Mouse (Mus musculus) liver, embryonic 15.5 days (tissue): Measurements from ENCODE around the gene Wdr59. TPM values are rescaled to one million over a fixed set of nuclear protein-coding genes. Genes with fewer than 3 reads are reported as not detected.

Experiments
- ATAC-seq: fragments of 200-750 bp; cut with Nextera tagmentation; 2 replicates; pipeline ENCODE4 v1.8.0; 2017; ENCODE audit warnings: moderate number of reproducible peaks, mild to moderate bottlenecking, moderate library complexity; ENCODE audit not compliant: insufficient read depth
- H3K27ac ChIP-seq: fragments of 300-500 bp; sonication (generic); replicated peaks from 2 replicates; pipeline ENCODE4 v1.5.1; 2015; ENCODE audit warnings: mild to moderate bottlenecking, inconsistent platforms
- H3K27me3 ChIP-seq: fragments of 300-500 bp; sonication (generic); 2 replicates; pipeline ENCODE4 v1.6.1; 2015; ENCODE audit warnings: mild to moderate bottlenecking, inconsistent platforms
- H3K36me3 ChIP-seq: fragments of 300-500 bp; sonication (generic); replicated peaks from 2 replicates; pipeline ENCODE4 v1.6.1; 2015; ENCODE audit warnings: moderate library complexity, mild to moderate bottlenecking, inconsistent platforms
- H3K4me1 ChIP-seq: fragments of 300-500 bp; sonication (generic); replicated peaks from 2 replicates; pipeline ENCODE4 v1.6.1; 2015; ENCODE audit warnings: inconsistent platforms
- H3K4me2 ChIP-seq: fragments of 300-500 bp; sonication (generic); 2 replicates; pipeline ENCODE4 v1.6.1; 2015; ENCODE audit warnings: moderate library complexity, mild to moderate bottlenecking, inconsistent platforms
- H3K4me3 ChIP-seq: fragments of 300-500 bp; sonication (generic); replicated peaks from 2 replicates; pipeline ENCODE4 v1.5.1; 2015; ENCODE audit warnings: mild to moderate bottlenecking, inconsistent platforms
- H3K9ac ChIP-seq: fragments of 300-500 bp; sonication (generic); 2 replicates; pipeline ENCODE4 v1.6.1; 2015; ENCODE audit warnings: moderate library complexity, mild to moderate bottlenecking, inconsistent platforms
- H3K9me3 ChIP-seq: fragments of 300-500 bp; sonication (generic); replicated peaks from 2 replicates; pipeline ENCODE4 v1.6.1; 2016; ENCODE audit warnings: inconsistent platforms
- WGBS: fragments of 180-500 bp; shearing (Covaris S2); methylation state at CpG from one replicate; pipeline ENCODE4 v1.1.7; 2015; ENCODE audit warnings: mixed read lengths; ENCODE audit not compliant: insufficient replicate concordance; 5-methylcytosine and 5-hydroxymethylcytosine counted together
- polyA plus RNA-seq: library from polyadenylated mRNA; unstranded; fragments of >200 nt; fragmentation: Nextera tagmentation; extraction: Ambion mirVana; gene quantifications from 2 replicates; pipeline ENCODE4 v1.2.1, GENCODE M21; 2015

Wdr59 gene
- polyA plus RNA-seq = 1.6 and 1.7 TPM in 2 replicates

DNA sequence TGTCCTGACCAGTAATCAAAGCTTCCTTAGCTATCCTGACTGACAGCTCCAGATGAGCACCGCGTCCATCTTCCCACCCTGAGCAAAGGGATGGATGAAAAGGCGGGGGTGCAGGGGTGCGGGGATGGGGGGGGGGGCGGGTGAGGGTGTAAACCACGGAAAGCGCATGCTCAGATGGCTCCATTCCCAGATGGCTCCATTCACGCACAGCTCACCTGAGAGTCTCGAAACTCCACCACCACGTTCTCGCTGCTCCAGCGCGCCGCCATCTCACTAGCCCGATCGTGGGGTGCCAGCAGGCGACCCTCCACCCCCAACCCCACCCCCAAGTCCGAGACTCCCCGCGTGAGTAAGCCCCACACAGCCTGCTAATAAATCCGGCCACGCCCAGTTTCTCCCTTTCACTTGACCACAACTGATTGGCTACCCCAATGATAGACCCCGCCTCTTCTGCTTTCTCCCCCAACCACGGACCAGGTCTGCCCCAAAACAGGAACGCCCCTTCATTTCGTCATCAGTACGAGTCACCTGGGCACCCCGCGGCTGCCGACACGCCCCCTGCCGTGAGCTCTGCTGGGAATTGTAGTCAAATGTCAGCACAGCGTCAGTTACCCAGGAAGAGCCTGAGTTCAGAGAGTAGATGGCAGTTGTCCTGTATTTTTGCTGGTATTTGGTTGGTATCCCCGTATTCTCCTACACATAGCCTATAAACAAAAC, at the start of gene Wdr59:
TSS of gene Wdr59 (minus strand) at position 380 of the 717 bp plus-strand sequence.
- Histone ChIP-seq H3K4me3 (peak within 1 kb of the TSS; percentile 82), H3K4me1 (peaks cover 23% of the 10 kb centered on the region), H3K9ac (peak within 1 kb of the TSS; percentile 62), H3K9me3 (no peaks in the 10 kb centered on the region), H3K27ac (peak within 1 kb of the TSS; percentile 69), H3K27me3 (no peaks in the 10 kb centered on the region), H3K4me2 (peak within 1 kb of the TSS; percentile 82), H3K36me3 (no peaks in the 10 kb centered on the region)
- under 1% methylated on average over 34 of the region's 34 CpGs for WGBS
- peak; percentile 99 for ATAC-seq

DNA sequence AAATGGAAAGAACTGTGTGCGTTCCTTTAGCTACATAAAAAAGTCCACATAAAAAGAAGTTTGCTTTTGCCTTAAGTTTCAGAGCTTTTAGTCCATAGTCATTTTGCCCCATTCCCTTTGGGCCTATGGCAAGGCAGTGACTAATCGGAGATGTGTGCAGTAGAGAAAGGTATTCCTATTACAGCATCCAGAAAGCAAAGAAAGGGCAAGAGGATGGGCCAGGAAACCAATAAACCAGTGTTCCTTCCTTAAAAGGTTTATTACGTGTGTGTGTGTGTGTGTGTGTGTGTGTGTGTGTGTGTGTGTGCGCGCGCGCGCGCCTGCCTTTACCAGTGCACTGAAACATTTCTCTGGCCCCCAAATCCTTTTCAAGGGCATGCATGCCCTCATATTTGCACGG, 49.8 kb upstream of the Wdr59 start:
- Histone ChIP-seq H3K27ac (no peak overlapping the region), H3K4me3 (no peak overlapping the region), H3K27me3 (no peaks in the 10 kb centered on the region), H3K4me1 (peaks cover 68% of the 10 kb centered on the region), H3K9me3 (no peaks in the 10 kb centered on the region), H3K4me2 (no peak overlapping the region), H3K9ac (no peak overlapping the region), H3K36me3 (no peaks in the 10 kb centered on the region)
- ATAC-seq = no peak
- 74% methylated on average over 10 of the region's 10 CpGs for WGBS

DNA sequence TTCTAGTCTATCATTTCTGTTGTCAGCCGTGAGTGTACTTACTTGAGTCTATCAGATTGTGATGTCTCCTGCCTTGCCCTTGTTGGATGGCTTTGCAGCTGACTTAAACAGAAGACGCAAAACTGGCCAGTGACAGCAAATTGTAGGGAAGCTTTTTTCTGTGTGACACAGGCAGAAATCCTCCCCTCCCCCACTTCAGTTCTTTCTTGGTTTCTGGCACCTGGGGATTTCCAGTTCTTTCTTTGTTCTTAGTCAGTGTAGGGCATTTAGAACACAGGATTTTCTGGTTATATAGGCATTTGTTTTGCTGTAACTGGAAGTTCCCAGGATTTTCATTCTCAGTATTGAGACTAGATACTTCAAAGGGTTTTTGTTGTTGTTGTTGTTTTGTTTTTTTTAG, 48.5 kb upstream of the Wdr59 start:
- Histone ChIP-seq H3K4me2 (no peak overlapping the region), H3K9me3 (no peaks in the 10 kb centered on the region), H3K36me3 (no peaks in the 10 kb centered on the region), H3K4me3 (no peak overlapping the region), H3K27me3 (no peaks in the 10 kb centered on the region), H3K27ac (no peak overlapping the region), H3K4me1 (peaks cover 80% of the 10 kb centered on the region), H3K9ac (no peak overlapping the region)
- WGBS = 43% methylated on average over 2 of the region's 2 CpGs
- no peak for ATAC-seq

DNA sequence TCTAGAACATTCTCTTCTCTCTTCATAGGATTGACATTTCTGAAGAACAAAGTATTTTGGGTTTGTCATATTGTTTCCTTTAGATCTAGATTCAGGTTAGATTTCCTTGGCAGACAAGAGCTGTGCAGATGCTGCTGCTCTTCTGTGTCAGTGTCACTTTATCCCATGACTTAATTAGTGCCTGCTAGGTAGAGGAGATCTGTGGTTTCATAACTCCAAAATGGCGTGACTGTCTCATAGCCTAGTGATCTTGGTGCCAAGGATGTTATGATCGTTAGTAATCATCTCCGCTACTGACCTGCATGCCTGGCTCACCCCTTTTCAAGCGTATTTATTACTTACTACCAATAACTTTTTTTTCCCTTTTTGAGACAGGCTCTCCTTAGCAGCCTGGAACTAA, 48.0 kb upstream of the Wdr59 start:
- no peak overlapping the region for H3K9ac ChIP-seq
- H3K4me1 ChIP-seq = peaks cover 84% of the 10 kb centered on the region
- no peak overlapping the region for H3K4me2 ChIP-seq
- no peaks in the 10 kb centered on the region for H3K27me3 ChIP-seq
- no peaks in the 10 kb centered on the region for H3K36me3 ChIP-seq
- H3K4me3 ChIP-seq = no peak overlapping the region
- no peak for ATAC-seq
- no peak overlapping the region for H3K27ac ChIP-seq
- WGBS = 67% methylated on average over 4 of the region's 4 CpGs
- H3K9me3 ChIP-seq = no peaks in the 10 kb centered on the region

DNA sequence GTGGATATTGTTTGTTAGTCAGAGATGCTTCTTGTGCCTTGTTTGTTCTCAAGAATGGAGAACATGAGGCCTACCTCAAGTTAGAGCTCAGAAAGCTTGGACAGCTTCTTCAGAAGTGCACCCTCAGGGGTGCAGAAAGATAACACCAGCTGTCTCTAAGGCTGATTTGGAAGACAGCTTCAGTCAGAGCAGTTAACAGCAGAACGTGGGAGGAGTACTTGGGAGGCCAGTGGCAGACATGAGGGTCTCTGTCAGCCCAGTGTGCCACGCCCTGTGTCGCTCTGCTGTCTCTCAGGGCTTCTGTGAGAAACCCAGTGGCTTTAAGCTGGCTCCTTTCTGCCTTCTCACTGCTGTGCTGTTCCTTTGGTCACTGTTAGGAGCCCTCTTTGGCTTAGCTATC, 46.1 kb upstream of the Wdr59 start:
- Histone ChIP-seq H3K9ac (peak overlapping the region; percentile 17; the same call in 1 of the 2 replicates), H3K27ac (peak overlapping the region; percentile 83), H3K4me1 (peaks cover 82% of the 10 kb centered on the region), H3K9me3 (no peaks in the 10 kb centered on the region), H3K36me3 (no peaks in the 10 kb centered on the region), H3K4me2 (peak overlapping the region; percentile 47), H3K4me3 (no peak overlapping the region), H3K27me3 (no peaks in the 10 kb centered on the region)
- ATAC-seq = peak; percentile 78
- WGBS = 7% methylated on average over 3 of the region's 3 CpGs

DNA sequence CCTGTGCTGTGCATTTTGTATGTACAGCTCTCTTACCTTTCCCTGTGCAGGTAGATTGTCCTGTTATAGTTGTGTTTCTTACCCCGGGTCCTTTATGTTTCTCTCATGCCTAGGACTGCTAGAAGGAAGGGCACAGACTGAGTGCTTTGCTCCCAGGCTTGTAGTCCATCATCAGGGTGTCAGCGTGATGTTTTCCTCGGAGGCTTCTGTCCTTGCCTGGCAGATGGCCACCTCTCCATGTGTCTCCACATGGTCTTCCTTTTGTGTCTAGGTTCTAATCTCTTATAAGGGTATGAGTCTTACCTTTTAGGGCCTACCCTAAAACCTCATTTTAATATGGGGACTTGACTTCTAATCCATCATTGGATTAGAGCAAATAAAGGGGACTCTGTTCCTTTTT, 45.7 kb upstream of the Wdr59 start:
- Histone ChIP-seq H3K4me1 (peaks cover 78% of the 10 kb centered on the region), H3K9ac (no peak overlapping the region), H3K9me3 (no peaks in the 10 kb centered on the region), H3K36me3 (no peaks in the 10 kb centered on the region), H3K4me2 (no peak overlapping the region; the same call in 1 of the 2 replicates), H3K4me3 (no peak overlapping the region), H3K27me3 (no peaks in the 10 kb centered on the region), H3K27ac (peak overlapping the region; percentile 83)
- WGBS = 53% methylated on average over 3 of the region's 3 CpGs
- no peak for ATAC-seq

- H3K27me3 ChIP-seq = no peaks in the 10 kb centered on the region
- H3K4me1 ChIP-seq = peaks cover 71% of the 10 kb centered on the region
- peak overlapping the region; percentile 66 for H3K27ac ChIP-seq
- 47% methylated on average over 9 of the region's 9 CpGs for WGBS
- no peak overlapping the region for H3K9ac ChIP-seq
- ATAC-seq = no peak
- H3K4me3 ChIP-seq = no peak overlapping the region
- no peaks in the 10 kb centered on the region for H3K36me3 ChIP-seq
- H3K9me3 ChIP-seq = no peaks in the 10 kb centered on the region
- H3K4me2 ChIP-seq = peak overlapping the region; percentile 44
These were observed 44.4 kb upstream of the Wdr59 start for GRCm38 (mm10) chr8:111566326-111566725.

- peaks cover 71% of the 10 kb centered on the region for H3K4me1 ChIP-seq
- H3K27ac ChIP-seq = peak overlapping the region; percentile 66
- H3K9ac ChIP-seq = no peak overlapping the region
- H3K9me3 ChIP-seq = no peaks in the 10 kb centered on the region
- WGBS = 13% methylated on average over 5 of the region's 5 CpGs
- no peak overlapping the region for H3K4me3 ChIP-seq
- H3K4me2 ChIP-seq = peak overlapping the region; percentile 44
- H3K27me3 ChIP-seq = no peaks in the 10 kb centered on the region
- no peaks in the 10 kb centered on the region for H3K36me3 ChIP-seq
- peak; percentile 69 for ATAC-seq
These were observed 43.9 kb upstream of the Wdr59 start for GRCm38 (mm10) chr8:111565784-111566191.

GRCm38 (mm10) chr8:111564093-111564492, 42.2 kb upstream of the Wdr59 start:
- Histone ChIP-seq H3K4me2 (no peak overlapping the region), H3K9me3 (no peaks in the 10 kb centered on the region), H3K9ac (no peak overlapping the region), H3K27me3 (no peaks in the 10 kb centered on the region), H3K4me3 (no peak overlapping the region), H3K27ac (no peak overlapping the region), H3K36me3 (no peaks in the 10 kb centered on the region), H3K4me1 (peaks cover 62% of the 10 kb centered on the region)
- ATAC-seq = no peak
- WGBS = 53% methylated on average over 2 of the region's 2 CpGs

DNA sequence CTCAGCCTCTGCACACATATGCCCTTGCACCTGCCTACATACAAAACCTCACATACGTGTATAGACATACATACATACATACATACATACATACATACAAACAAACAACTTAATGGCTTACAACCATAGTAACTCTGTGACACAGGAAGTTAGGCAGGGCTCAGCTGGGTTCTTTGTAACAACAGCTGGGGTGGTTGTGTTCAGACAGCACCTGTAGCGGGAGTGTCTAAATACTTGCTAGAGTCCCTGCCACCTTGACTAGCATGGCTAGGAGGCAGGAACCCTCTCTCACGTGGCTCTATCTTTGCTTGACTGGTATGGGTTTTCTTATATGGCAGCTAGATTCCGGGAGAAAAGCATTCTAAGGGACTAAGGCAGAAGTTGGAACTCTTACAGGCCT, 41.8 kb upstream of the Wdr59 start:
- H3K4me3 ChIP-seq = no peak overlapping the region
- no peaks in the 10 kb centered on the region for H3K9me3 ChIP-seq
- no peaks in the 10 kb centered on the region for H3K27me3 ChIP-seq
- H3K4me2 ChIP-seq = no peak overlapping the region
- H3K4me1 ChIP-seq = peaks cover 58% of the 10 kb centered on the region
- H3K9ac ChIP-seq = no peak overlapping the region
- H3K36me3 ChIP-seq = no peaks in the 10 kb centered on the region
- WGBS = 73% methylated on average over 4 of the region's 4 CpGs
- no peak overlapping the region for H3K27ac ChIP-seq
- ATAC-seq = no peak

DNA sequence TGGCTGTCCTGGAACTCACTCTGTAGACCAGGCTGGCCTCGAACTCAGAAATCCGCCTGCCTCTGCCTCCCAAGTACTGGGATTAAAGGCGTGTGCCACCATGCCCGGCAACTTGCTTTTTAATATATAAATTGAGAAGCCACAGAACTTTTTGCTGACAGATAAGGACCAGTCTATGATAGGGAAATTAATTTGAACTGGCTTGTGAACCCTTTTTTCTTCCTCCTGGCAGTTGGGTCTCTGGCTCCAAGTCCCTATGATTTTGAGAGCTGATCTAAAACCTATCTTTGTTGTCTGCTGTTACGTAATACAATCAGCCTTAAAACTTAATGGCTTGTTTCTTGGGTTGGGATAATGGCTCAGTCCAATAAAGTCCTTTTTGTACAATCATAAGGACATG, 41.2 kb upstream of the Wdr59 start:
- H3K9me3 ChIP-seq = no peaks in the 10 kb centered on the region
- H3K27ac ChIP-seq = no peak overlapping the region
- no peak overlapping the region for H3K4me3 ChIP-seq
- H3K4me1 ChIP-seq = peaks cover 51% of the 10 kb centered on the region
- WGBS = 60% methylated on average over 5 of the region's 5 CpGs
- no peaks in the 10 kb centered on the region for H3K36me3 ChIP-seq
- ATAC-seq = no peak
- H3K27me3 ChIP-seq = no peaks in the 10 kb centered on the region
- H3K4me2 ChIP-seq = no peak overlapping the region
- no peak overlapping the region for H3K9ac ChIP-seq
